Comparison of ENCODE assay signal across 10 mouse cellular contexts in genomic region chr4:140030040-140030386, GRCm38 (mm10).
DNase-seq lines count a peak whose midpoint lies in the region; ATAC-seq lines count a peak whose summit lies in the region.
"Had no signal": no experiment of that assay in that cellular context is flagged by ENCODE, and none has a peak within 500 bp of the region (broad histone marks: within the 10 kb centered on the region; RNA-seq: fewer than 3 reads in every experiment).

No protein-coding gene starts in this region.

- no peaks in the 10 kb centered on the region for H3K36me3 ChIP-seq in embryonic facial prominence, embryonic 12.5 days
- H3K36me3 ChIP-seq in hindbrain, embryonic 13.5 days, result no peaks in the 10 kb centered on the region
- peaks cover 8% of the 10 kb centered on the region; the same call in 1 of the 2 replicates for H3K36me3 ChIP-seq in neural tube, embryonic 13.5 days
- H3K36me3 ChIP-seq in limb, embryonic 10.5 days, result no peaks in the 10 kb centered on the region
- H3K36me3 ChIP-seq: liver, embryonic 12.5 days had no signal

- DNase-seq in layer of hippocampus, postnatal 10 days (ENCODE audit: low spot score in 2 of 2), result peak; percentile 50 to 52
- DNase-seq in layer of hippocampus, postnatal 36 days, result no peak
- DNase-seq in limb, embryonic 10.5 days (ENCODE audit: low spot score), result no peak
- DNase-seq in gastrocnemius, postnatal 36 days, result no peak

- peaks cover 10% of the 10 kb centered on the region; the same call in 1 of the 2 replicates for H3K27me3 ChIP-seq in embryonic facial prominence, embryonic 12.5 days
- peaks cover 27% of the 10 kb centered on the region for H3K27me3 ChIP-seq in hindbrain, embryonic 13.5 days
- H3K27me3 ChIP-seq in neural tube, embryonic 13.5 days, result no peaks in the 10 kb centered on the region; the same call in 1 of the 2 replicates
- H3K27me3 ChIP-seq in limb, embryonic 10.5 days (ENCODE audit: low read depth, poor library complexity, severe bottlenecking), result peaks cover 18% of the 10 kb centered on the region

- no peak overlapping the region for H3K9ac ChIP-seq in embryonic facial prominence, embryonic 12.5 days
- 0 out of 2 replicates have a peak overlapping the region, but pooled peaks have one; percentile 24 for H3K9ac ChIP-seq in hindbrain, embryonic 13.5 days
- 0 out of 2 replicates have a peak overlapping the region, but pooled peaks have one; percentile 32 for H3K9ac ChIP-seq in neural tube, embryonic 13.5 days
- H3K9ac ChIP-seq: liver, embryonic 12.5 days had no signal

- H3K9me3 ChIP-seq in embryonic facial prominence, embryonic 12.5 days, result no peaks in the 10 kb centered on the region
- H3K9me3 ChIP-seq in hindbrain, embryonic 13.5 days, result peaks cover 4% of the 10 kb centered on the region; the same call in 1 of the 2 replicates
- no peaks in the 10 kb centered on the region for H3K9me3 ChIP-seq in neural tube, embryonic 13.5 days
- no peaks in the 10 kb centered on the region for H3K9me3 ChIP-seq in limb, embryonic 10.5 days (replicated peaks)
- H3K9me3 ChIP-seq: liver, embryonic 12.5 days had no signal

- H3K4me2 ChIP-seq in embryonic facial prominence, embryonic 12.5 days (replicated peaks), result no peak overlapping the region
- H3K4me2 ChIP-seq in hindbrain, embryonic 13.5 days, result no peak overlapping the region
- H3K4me2 ChIP-seq in neural tube, embryonic 13.5 days, result no peak overlapping the region
- H3K4me2 ChIP-seq: liver, embryonic 12.5 days had no signal

- intact Hi-C loops in gastrocnemius, postnatal 36 days (cut with DNase I), result no loop called here

- H3K27ac ChIP-seq in embryonic facial prominence, embryonic 12.5 days, result 0 out of 2 replicates have a peak overlapping the region, but pooled peaks have one; percentile 67
- peak overlapping the region; percentile 86 for H3K27ac ChIP-seq in hindbrain, embryonic 13.5 days
- peak overlapping the region; percentile 74 for H3K27ac ChIP-seq in neural tube, embryonic 13.5 days (replicated peaks)
- H3K27ac ChIP-seq in limb, embryonic 10.5 days, result no peak overlapping the region
- H3K27ac ChIP-seq: kidney, postnatal 0 days; liver, embryonic 12.5 days had no signal

- 0 out of 2 replicates have a peak, but pooled peaks have one; percentile 38 for ATAC-seq in embryonic facial prominence, embryonic 12.5 days (ENCODE audit: insufficient number of reproducible peaks, insufficient read depth, low FRiP score, low TSS enrichment)
- ATAC-seq in hindbrain, embryonic 13.5 days (ENCODE audit: low FRiP score), result peak; percentile 48
- ATAC-seq in neural tube, embryonic 13.5 days (ENCODE audit: low read depth), result peak; percentile 70
- ATAC-seq in inflammation-experienced regulatory T-cells, adult 6 months, result no peak
- ATAC-seq: liver, embryonic 12.5 days had no signal

- H3K4me1 ChIP-seq in embryonic facial prominence, embryonic 12.5 days, result peaks cover 13% of the 10 kb centered on the region
- peaks cover 25% of the 10 kb centered on the region for H3K4me1 ChIP-seq in hindbrain, embryonic 13.5 days (replicated peaks)
- H3K4me1 ChIP-seq in neural tube, embryonic 13.5 days (replicated peaks), result peaks cover 24% of the 10 kb centered on the region
- peaks cover 38% of the 10 kb centered on the region for H3K4me1 ChIP-seq in limb, embryonic 10.5 days
- H3K4me1 ChIP-seq: liver, embryonic 12.5 days had no signal

- no peak overlapping the region for H3K4me3 ChIP-seq in embryonic facial prominence, embryonic 12.5 days
- H3K4me3 ChIP-seq in hindbrain, embryonic 13.5 days, result no peak overlapping the region
- H3K4me3 ChIP-seq in neural tube, embryonic 13.5 days, result no peak overlapping the region
- no peak overlapping the region for H3K4me3 ChIP-seq in limb, embryonic 10.5 days
- H3K4me3 ChIP-seq: liver, embryonic 12.5 days had no signal

- 41% methylated on average over 5 of the region's 5 CpGs for WGBS in embryonic facial prominence, embryonic 12.5 days
- 23% methylated on average over 5 of the region's 5 CpGs for whole genome bisulfite sequencing in hindbrain, embryonic 13.5 days
- 15% methylated on average over 5 of the region's 5 CpGs for WGBS in neural tube, embryonic 13.5 days
- 39% methylated on average over 5 of the region's 5 CpGs for WGBS in limb, embryonic 10.5 days

Comparison
In these comparisons a context has a peak if more than half of its experiments do, and no peak if none do; other contexts are left out.
1. DNase-seq: peak in layer of hippocampus, postnatal 10 days (2 of 2); none in layer of hippocampus, postnatal 36 days (0 of 2), limb, embryonic 10.5 days (single experiment) and gastrocnemius, postnatal 36 days (0 of 2).